Mouse (Mus musculus) G1E (cell line): Measurements from ENCODE around the gene Cstb. TPM values are rescaled to one million over a fixed set of nuclear protein-coding genes. Genes with fewer than 3 reads are reported as not detected.
A peak's percentile ranks its signal among the peaks of the same experiment; 100 is the strongest.

Experiments
- ATAC-seq: 2 replicates; pipeline ENCODE4 v1.8.0; 2016; ENCODE audit warnings: mild to moderate bottlenecking; ENCODE audit not compliant: insufficient number of reproducible peaks, poor library complexity, low FRiP score, severe bottlenecking; ENCODE audit errors: extremely low read depth
- DNase-seq: peaks from one replicate; pipeline ENCODE4 v3.0.0; 2012; ENCODE audit warnings: low spot score
- H3K27me3 ChIP-seq: 2 replicates; pipeline ENCODE4 v1.6.1; 2012; ENCODE audit warnings: mild to moderate bottlenecking, low read length, inconsistent platforms; ENCODE audit not compliant: insufficient read depth
- H3K36me3 ChIP-seq: replicated peaks from 2 replicates; pipeline ENCODE3; 2012; ENCODE audit warnings: mild to moderate bottlenecking, inconsistent platforms
- H3K4me1 ChIP-seq: 2 replicates; pipeline ENCODE4 v1.6.1; 2012; ENCODE audit warnings: low read depth, low read length, inconsistent platforms, mixed read lengths; ENCODE audit not compliant: insufficient read depth
- H3K4me3 ChIP-seq: 2 replicates; pipeline ENCODE4 v1.5.1; 2012; ENCODE audit warnings: low read depth, mild to moderate bottlenecking, inconsistent platforms, low read length, moderate library complexity, mixed read lengths
- H3K9me3 ChIP-seq: replicated peaks from 2 replicates; pipeline ENCODE4 v1.6.1; 2012; ENCODE audit warnings: inconsistent platforms
- CTCF ChIP-seq: IDR thresholded peaks from 2 replicates; pipeline ENCODE4 v1.5.1; 2012; ENCODE audit warnings: low read depth, low read length, inconsistent platforms, mixed read lengths
- GATA1 ChIP-seq: IDR thresholded peaks from 2 replicates; pipeline ENCODE4 v1.6.1; 2012; ENCODE audit warnings: borderline replicate concordance, low read length, inconsistent platforms, mixed read lengths
- GATA2 ChIP-seq: IDR thresholded peaks from 2 replicates; pipeline ENCODE4 v1.6.1; 2012; ENCODE audit warnings: low read depth, low read length, inconsistent platforms, borderline replicate concordance
- POLR2AphosphoS5 ChIP-seq: IDR thresholded peaks from 2 replicates; pipeline ENCODE4 v1.6.1; 2012; ENCODE audit warnings: low read depth, low read length, inconsistent platforms; ENCODE audit not compliant: insufficient replicate concordance
- TAL1 ChIP-seq: conservative IDR thresholded peaks from 2 replicates; pipeline ENCODE4 v1.6.1; 2012; ENCODE audit warnings: low read depth, low read length, inconsistent platforms, mixed read lengths
- polyA plus RNA-seq: library from polyadenylated mRNA; stranded (reverse); fragments of >175 nt; gene quantifications from 2 replicates; pipeline ENCODE4 v1.2.3, GENCODE M21; 2012
- total RNA-seq, 2 experiments: library from RNA; stranded (forward) in 1 of 2; stranded (reverse) in 1 of 2; fragments of 200-1000 nt in 1 of 2; fragments of >200 nt in 1 of 2; fragmentation: Nextera tagmentation in 1 of 2; gene quantifications; 2 replicates each; pipeline ENCODE4 v1.2.3; 2014 to 2017

The Cstb gene
- total and polyA plus RNA-seq, 3 experiments = 40.3 to 260 (median 47.1) TPM

- Histone ChIP-seq H3K4me3 (no peak overlapping the region), H3K36me3 (peaks cover 96% of the 10 kb centered on the region), H3K27me3 (no peaks in the 10 kb centered on the region), H3K9me3 (no peaks in the 10 kb centered on the region), H3K4me1 (peaks cover 29% of the 10 kb centered on the region)
- ATAC-seq (no peak), DNase-seq (no peak)
- TF ChIP-seq CTCF (no peak), GATA1 (no peak), POLR2AphosphoS5 (no peak), TAL1 (no peak), GATA2 (no peak)
These were observed 27.2 kb downstream of the Cstb start for GRCm38 (mm10) chr10:78452641-78453040.

GRCm38 (mm10) chr10:78456696-78457095 lies 31.2 kb downstream of the Cstb start:
- Histone ChIP-seq H3K4me1 (peaks cover 64% of the 10 kb centered on the region), H3K27me3 (no peaks in the 10 kb centered on the region), H3K9me3 (no peaks in the 10 kb centered on the region), H3K36me3 (peaks cover 85% of the 10 kb centered on the region), H3K4me3 (no peak overlapping the region)
- TF ChIP-seq GATA2 (no peak), CTCF (no peak), TAL1 (no peak), GATA1 (no peak), POLR2AphosphoS5 (no peak)
- ATAC-seq (no peak), DNase-seq (no peak)

- peak; percentile 82 for ATAC-seq
These were observed 32.3 kb downstream of the Cstb start for GRCm38 (mm10) chr10:78457495-78458347.

GRCm38 (mm10) chr10:78458348-78459111 lies 33.1 kb downstream of the Cstb start:
- Histone ChIP-seq H3K36me3 (peaks cover 78% of the 10 kb centered on the region), H3K27me3 (no peaks in the 10 kb centered on the region), H3K4me3 (peak overlapping the region; percentile 13; the same call in 1 of the 2 replicates), H3K4me1 (peaks cover 79% of the 10 kb centered on the region), H3K9me3 (no peaks in the 10 kb centered on the region)
- ATAC-seq (no peak), DNase-seq (no peak)
- TF ChIP-seq POLR2AphosphoS5 (no peak), TAL1 (no peak), GATA2 (no peak), CTCF (no peak), GATA1 (no peak)

More at GRCm38 (mm10) chr10:78457495-78458347, 32.3 kb downstream of the Cstb start:
- Histone ChIP-seq H3K4me3 (peak overlapping the region; percentile 60; the same call in 1 of the 2 replicates), H3K9me3 (no peaks in the 10 kb centered on the region), H3K4me1 (peaks cover 73% of the 10 kb centered on the region), H3K27me3 (no peaks in the 10 kb centered on the region), H3K36me3 (peaks cover 85% of the 10 kb centered on the region)
- peak; percentile 82 for DNase-seq
- TF ChIP-seq GATA2 (no peak), TAL1 (no peak), POLR2AphosphoS5 (no peak), GATA1 (no peak), CTCF (no peak)

GRCm38 (mm10) chr10:78460463-78460862 lies 35.0 kb downstream of the Cstb start:
- H3K4me1 ChIP-seq = peaks cover 87% of the 10 kb centered on the region
- TF ChIP-seq POLR2AphosphoS5 (no peak), TAL1 (no peak), GATA1 (no peak), GATA2 (no peak), CTCF (no peak)
- no peak for DNase-seq

GRCm38 (mm10) chr10:78461767-78462166 lies 36.3 kb downstream of the Cstb start:
- H3K36me3 ChIP-seq = peaks cover 50% of the 10 kb centered on the region
- no peak for ATAC-seq
- H3K27me3 ChIP-seq = no peaks in the 10 kb centered on the region
- H3K9me3 ChIP-seq = no peaks in the 10 kb centered on the region
- TF ChIP-seq POLR2AphosphoS5 (no peak), CTCF (peak; percentile 68)
- no peak for DNase-seq
- H3K4me3 ChIP-seq = no peak overlapping the region
- peaks cover 88% of the 10 kb centered on the region for H3K4me1 ChIP-seq

More at GRCm38 (mm10) chr10:78460463-78460862, 35.0 kb downstream of the Cstb start:
- Histone ChIP-seq H3K36me3 (peaks cover 60% of the 10 kb centered on the region), H3K27me3 (no peaks in the 10 kb centered on the region), H3K4me3 (no peak overlapping the region), H3K9me3 (no peaks in the 10 kb centered on the region)
- ATAC-seq = no peak
